Mouse (Mus musculus): ENCODE results near the gene Ankrd35.

Ankrd35 gene

DNA sequence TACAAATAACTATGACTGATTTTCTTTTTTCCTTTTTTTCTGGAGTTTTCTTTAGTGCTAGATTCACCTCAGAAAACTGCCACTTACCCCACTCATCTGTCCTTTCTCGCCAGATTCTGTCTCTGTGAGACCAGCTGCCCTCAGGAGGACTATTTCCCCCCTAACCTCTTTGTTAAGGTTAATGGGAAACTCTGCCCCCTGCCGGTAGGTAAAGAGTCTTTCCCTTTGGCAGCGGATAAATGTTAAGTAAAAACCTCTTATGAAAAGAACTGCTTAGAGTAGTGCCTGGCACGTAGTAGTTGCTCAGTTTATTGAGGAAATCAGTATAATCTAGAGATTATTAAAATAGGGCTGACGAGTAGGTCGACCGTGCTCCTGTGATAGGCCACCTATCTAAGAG, 30.4 kb downstream of the Ankrd35 start:
- in situ Hi-C loops (cut with MboI, MseI): loop anchor here in 1 of 2 experiments (5.0 kb wide), 1 partner anchor 38 kb away; no protein-coding TSS in a partner anchor

DNA sequence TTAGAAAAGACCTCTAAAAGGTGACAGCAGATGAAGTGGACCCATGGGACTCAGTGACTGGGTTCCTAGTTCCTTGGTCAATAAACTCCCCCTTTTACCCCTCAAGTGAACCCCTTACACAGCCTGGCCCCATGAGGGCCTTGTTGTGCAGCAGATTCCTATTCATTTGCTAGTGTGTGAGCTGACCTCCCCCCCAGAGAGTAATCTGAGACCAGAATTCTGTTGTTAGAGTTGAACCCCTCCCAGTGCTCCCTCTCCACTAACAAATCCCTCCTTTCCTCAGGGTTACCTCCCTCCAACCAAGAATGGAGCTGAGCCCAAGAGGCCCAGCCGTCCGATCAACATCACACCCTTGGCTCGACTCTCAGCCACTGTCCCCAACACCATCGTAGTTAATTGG, 31.1 kb downstream of the Ankrd35 start:
- in situ Hi-C loops (cut with MboI, MseI): loop anchor here in 1 of 2 experiments (5.0 kb wide), 1 partner anchor 39 kb away; no protein-coding TSS in a partner anchor

DNA sequence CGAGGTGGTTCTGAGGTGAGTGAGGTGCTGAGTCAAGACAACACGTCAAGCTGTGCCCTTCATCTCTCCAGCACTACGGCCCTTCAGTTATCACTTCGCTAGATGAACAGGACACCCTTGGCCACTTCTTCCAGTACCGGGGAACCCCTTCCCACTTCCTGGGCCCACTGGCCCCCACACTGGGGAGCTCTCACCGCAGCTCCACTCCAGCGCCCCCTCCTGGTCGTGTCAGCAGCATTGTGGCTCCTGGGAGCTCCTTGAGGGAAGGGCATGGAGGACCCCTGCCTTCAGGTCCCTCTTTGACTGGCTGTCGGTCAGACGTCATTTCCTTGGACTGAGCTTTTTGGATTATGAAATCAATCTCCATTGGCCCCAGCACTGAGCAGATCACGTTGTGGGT, 34.8 kb downstream of the Ankrd35 start:
- in situ Hi-C loops (cut with MboI, MseI): loop anchor here in 1 of 2 experiments (5.0 kb wide), 1 partner anchor 42 kb away; no protein-coding TSS in a partner anchor

- in situ Hi-C loops (cut with MboI, MseI): no loop called here
Observed at GRCm38 (mm10) chr3:96706217-96706616, 36.3 kb downstream of the Ankrd35 start.

DNA sequence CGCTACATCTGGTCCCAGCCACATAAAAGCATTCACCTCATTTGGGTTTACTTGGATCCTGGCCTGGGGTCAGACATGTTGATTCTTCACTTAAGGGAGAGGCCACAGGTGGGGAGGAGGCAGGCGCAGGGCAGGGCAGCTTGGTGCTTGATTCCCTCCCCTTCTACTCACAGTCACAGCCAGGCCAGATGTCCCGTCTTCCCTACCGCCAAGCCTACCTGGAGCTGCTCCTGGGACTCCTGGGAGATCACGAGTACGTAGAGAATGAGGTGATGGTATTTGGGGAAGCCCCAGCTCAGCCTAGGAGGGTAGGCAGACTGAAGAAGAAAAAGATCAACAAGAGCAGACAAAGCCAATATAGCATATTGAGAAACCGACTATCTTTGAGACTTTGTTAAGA, 37.1 kb downstream of the Ankrd35 start:
- in situ Hi-C loops (cut with MboI, MseI): no loop called here

DNA sequence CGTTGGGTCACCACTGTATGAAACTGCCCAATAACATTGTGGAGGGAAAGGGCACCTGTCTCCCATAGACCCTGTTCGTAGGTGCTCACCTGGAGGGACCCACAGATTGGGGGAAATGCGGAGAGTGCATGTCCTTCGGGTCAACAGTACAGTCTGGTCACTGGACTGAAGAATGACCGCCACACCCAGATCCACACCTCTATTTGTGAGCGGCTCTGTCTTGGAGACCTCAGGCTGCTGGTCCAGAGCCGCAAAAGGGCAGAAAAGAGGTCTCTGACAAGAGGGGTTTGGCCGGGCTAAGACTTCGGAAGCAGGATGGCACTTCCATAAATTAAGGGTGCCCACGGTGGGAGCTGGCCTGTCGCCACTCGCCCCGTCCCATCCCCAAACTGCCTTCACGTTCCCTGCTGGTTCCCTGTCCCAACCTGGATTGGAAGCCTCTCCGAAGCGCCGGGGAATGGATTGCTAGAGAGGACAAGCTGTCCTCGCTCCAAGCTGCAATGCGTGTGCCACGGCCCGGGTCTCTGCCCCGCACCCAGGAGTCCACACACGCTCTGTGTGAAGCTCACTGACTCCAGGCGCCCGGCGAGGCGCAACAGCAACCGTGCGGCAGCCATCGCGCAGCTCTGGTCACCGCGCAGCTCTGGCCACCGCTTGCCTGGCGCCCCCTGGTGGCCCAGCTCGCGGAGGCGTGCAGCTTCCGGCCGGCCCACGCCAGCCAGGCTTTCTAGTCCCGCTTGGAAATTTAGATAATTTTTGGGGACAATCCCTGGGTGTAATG, 38.2 kb downstream of the Ankrd35 start, which contains the start of gene Nudt17:
TSS of gene Nudt17 (minus strand) at position 660 of the 781 bp plus-strand sequence.
- in situ Hi-C loops (cut with MboI, MseI): no loop called here

GRCm38 (mm10) chr3:96708684-96709064, 38.7 kb downstream of the Ankrd35 start:
- in situ Hi-C loops (cut with MboI, MseI): no loop called here

GRCm38 (mm10) chr3:96714286-96714685, 44.4 kb downstream of the Ankrd35 start:
- in situ Hi-C loops (cut with MboI, MseI): no loop called here

DNA sequence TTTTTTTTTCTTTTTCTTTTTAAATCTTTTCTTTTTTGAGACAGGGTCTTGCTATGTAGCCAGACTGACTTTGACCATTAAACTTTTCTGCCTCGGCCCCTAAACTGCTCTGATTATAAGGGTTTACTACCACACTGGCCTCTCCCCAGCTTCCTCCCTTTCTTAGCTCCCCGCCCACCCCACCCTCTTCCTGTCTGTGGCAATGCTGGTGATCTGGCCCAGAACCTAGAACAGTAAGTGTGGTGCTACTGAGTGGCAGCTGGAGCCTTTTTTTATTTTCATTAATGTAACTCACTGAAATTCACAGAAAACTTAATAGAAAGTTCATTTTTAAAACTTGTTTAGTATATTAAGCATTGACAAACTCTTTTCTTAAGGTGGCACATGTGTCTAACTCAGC, 45.9 kb downstream of the Ankrd35 start:
- in situ Hi-C loops (cut with MboI, MseI): no loop called here

- in situ Hi-C loops (cut with MboI, MseI): no loop called here
Observed at GRCm38 (mm10) chr3:96719173-96719572, 49.2 kb downstream of the Ankrd35 start.

DNA sequence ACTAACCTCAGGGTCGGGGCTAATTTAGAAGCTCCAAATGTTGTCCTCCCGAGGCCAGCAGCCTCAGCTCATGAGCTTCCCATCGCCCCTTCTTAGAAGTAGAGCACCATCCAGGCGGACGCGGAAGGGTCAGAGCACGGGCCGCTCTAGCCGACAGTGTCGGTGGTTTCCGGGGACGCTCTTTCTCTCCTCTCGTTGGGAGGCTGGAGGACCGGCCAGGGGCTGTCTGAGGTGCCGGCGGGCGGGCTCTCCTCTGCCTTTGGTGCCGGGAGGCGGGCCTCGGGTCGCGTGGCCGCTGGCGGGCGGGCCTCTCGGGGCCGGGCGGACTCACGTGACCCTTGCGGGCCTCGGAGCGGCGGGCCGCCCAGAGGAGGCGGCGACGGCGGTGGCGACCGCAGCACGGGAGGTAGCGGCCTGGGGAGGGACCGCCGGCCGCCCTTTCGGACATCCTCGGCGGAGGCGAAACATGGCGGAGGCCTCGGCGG, 57.5 kb downstream of the Ankrd35 start, which contains the start of the genes Polr3c and Rnf115:
TSS of gene Polr3c (minus strand) at position 286 of the 485 bp plus-strand sequence.
TSS of gene Rnf115 (plus strand) at position 322 of the 485 bp plus-strand sequence.
- in situ Hi-C loops (cut with MboI, MseI): no loop called here

- in situ Hi-C loops (cut with MboI, MseI): no loop called here
Observed at GRCm38 (mm10) chr3:96727828-96728633, 58.1 kb downstream of the Ankrd35 start.

- in situ Hi-C loops (cut with MboI, MseI): no loop called here
Observed at GRCm38 (mm10) chr3:96728634-96729402, 58.9 kb downstream of the Ankrd35 start.

DNA sequence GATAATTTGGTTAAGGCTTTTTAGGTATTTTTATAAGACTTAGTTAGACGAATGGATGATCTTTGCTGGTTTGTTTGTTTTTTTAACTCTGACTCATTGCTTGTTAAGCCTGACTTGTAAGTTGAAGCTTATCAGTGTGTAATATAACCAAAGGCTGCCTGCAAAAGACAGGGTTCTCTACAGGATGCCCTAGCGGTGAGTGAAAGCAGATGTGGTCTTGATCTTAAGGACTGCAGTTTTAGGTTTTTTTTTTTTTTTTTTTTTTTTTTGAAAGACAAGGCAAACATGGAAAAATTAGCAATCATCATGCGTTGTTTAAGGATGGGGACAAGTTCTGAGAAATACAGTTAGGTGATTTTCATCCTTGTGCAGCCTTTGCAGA, 59.5 kb downstream of the Ankrd35 start:
- in situ Hi-C loops (cut with MboI, MseI): no loop called here

GRCm38 (mm10) chr3:96730785-96731184, 60.9 kb downstream of the Ankrd35 start:
- in situ Hi-C loops (cut with MboI, MseI): no loop called here

DNA sequence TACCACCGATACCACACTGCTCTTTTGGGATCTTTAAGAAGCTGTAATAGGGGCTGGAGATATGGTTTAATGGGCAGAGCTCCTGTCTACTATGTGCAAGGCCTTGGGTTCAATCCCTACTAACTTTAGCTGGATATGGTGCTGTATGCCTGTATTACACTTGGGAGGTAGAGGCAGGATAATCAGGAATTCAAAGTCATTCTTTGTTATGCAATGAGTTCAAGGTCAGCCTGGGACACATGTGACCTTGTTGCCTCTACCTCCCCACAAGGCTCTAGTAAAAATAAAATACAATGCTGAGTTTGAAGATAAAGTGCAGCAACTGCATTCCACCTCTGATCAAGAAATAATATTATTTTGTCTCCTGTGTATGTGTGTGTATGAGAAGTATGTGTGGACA, 64.1 kb downstream of the Ankrd35 start:
- in situ Hi-C loops (cut with MboI, MseI): no loop called here

- in situ Hi-C loops (cut with MboI, MseI): no loop called here
Observed at GRCm38 (mm10) chr3:96735200-96735599, 65.3 kb downstream of the Ankrd35 start.

DNA sequence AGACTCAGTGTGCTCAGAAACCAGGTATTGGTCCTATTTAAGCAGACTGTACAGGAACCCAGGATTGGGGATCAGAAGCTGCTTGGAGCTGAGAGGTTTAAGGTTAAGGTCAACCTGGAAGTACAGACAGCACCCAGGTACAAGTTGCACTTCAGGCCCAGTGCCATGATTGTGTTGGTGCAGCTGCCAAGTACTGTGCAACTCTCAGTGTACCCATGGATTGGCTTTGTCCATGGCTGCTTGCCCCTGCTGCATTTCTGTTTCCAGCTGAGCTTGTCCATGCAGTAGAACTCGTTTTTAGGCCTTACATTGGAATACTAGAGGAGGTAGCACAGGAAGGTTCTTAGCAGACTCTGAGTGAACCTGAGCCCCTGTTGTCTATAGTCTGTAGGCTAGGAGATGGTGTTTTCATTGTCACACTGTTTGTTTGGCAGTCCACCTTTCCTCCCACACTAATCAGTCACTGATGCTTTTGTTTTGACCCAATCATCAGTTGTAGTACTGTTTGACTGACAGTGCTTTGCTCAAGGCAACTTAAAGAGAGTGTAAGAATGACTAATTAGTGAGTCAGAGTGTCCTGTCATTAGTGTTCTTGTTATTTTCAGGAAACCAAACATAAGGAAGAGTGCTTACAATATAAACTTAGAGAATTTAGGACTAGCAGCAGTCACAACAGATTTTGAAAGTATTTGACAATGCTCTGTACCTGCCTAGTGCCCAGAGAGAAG, 67.2 kb downstream of the Ankrd35 start:
- in situ Hi-C loops (cut with MboI, MseI): no loop called here

DNA sequence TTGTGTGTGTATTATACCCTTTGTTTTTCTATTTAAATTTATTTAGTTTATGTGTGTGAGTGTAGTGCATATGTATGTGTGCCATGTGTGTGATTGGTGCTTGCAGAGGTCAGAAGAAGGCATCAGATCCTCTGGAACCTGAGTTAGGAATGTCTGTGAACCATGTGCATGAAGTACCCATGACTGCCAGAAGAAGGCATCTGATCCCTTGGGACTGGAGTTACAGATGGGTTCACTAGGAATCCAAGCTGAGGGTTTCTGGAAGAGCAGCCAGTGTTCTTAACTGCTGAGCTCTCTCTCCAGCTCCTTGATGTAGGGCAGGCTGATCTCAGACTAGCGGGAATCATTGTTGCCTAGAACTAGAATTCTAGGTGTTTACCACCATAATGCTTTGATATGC, 68.1 kb downstream of the Ankrd35 start:
- in situ Hi-C loops (cut with MboI, MseI): no loop called here

DNA sequence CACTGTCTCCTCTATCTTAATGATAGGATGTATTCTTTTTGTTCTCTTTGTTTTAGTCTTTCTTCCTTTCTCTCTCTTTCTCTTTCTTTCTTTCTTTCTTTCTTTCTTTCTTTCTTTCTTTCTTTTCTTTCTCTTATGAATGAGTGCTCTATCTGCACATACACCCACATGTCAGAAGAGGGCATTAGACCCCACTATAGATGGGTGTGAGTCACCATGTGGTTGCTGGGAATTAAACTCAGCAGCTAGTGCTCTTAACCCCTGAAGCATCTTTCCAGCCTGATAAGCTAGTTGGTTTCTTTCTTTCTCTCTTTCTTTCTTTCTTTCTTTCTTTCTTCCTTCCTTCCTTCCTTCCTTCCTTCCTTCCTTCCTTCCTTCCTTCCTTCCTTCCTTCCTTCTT, 70.3 kb downstream of the Ankrd35 start:
- in situ Hi-C loops (cut with MboI, MseI): loop anchor here in 1 of 2 experiments (5.0 kb wide), 1 partner anchor 67 kb away; no protein-coding TSS in a partner anchor

Data from T-helper 17 cell (primary cell).